Mouse (Mus musculus) hindbrain, embryonic 10.5 days (tissue): Measurements from ENCODE around the gene Zbtb12. TPM values are rescaled to one million over a fixed set of nuclear protein-coding genes. Genes with fewer than 3 reads are reported as not detected.

Experiments used
- DNase-seq: peaks from one replicate; pipeline ENCODE4 v3.0.0-alpha.2; 2017; ENCODE audit warnings: low spot score
- H3K27ac ChIP-seq: fragments of 300-500 bp; sonication (generic); 2 replicates; pipeline ENCODE4 v1.5.1; 2016; ENCODE audit warnings: mild to moderate bottlenecking, moderate library complexity
- H3K27me3 ChIP-seq: fragments of 300-500 bp; sonication (generic); 2 replicates; pipeline ENCODE4 v1.6.1; 2016; ENCODE audit warnings: mild to moderate bottlenecking; ENCODE audit not compliant: poor library complexity, insufficient read depth, severe bottlenecking
- H3K36me3 ChIP-seq: fragments of 300-500 bp; sonication (generic); 2 replicates; pipeline ENCODE4 v1.6.1; 2016; ENCODE audit warnings: mild to moderate bottlenecking, moderate library complexity
- H3K4me1 ChIP-seq: fragments of 300-500 bp; sonication (generic); replicated peaks from 2 replicates; pipeline ENCODE4 v1.6.1; 2016; ENCODE audit warnings: mild to moderate bottlenecking
- H3K4me3 ChIP-seq: fragments of 300-500 bp; sonication (generic); 2 replicates; pipeline ENCODE4 v1.5.1; 2016; ENCODE audit warnings: mild to moderate bottlenecking, moderate library complexity
- H3K9me3 ChIP-seq: fragments of 300-500 bp; sonication (generic); 2 replicates; pipeline ENCODE4 v1.6.1; 2016; ENCODE audit warnings: mild to moderate bottlenecking, moderate library complexity
- polyA plus RNA-seq: library from polyadenylated mRNA; unstranded; fragments of >200 nt; fragmentation: Nextera tagmentation; extraction: Ambion mirVana; gene quantifications from 2 replicates; pipeline ENCODE4 v1.2.1, GENCODE M21; 2016

Gene Zbtb12
- polyA plus RNA-seq, 1 experiment from 2014 or later: 5.2 TPM

GRCm38 (mm10) chr17:34944362-34944761, 65.1 kb downstream of the Zbtb12 start:
- H3K4me3 ChIP-seq: no peak overlapping the region
- no peak for DNase-seq
- no peak overlapping the region for H3K27ac ChIP-seq
- H3K36me3 ChIP-seq: peaks cover 1% of the 10 kb centered on the region
- no peaks in the 10 kb centered on the region for H3K9me3 ChIP-seq
- peaks cover 8% of the 10 kb centered on the region for H3K4me1 ChIP-seq
- H3K27me3 ChIP-seq: no peaks in the 10 kb centered on the region

Other genes starting within 250 kb of the Zbtb12 start
- gene Prrt1, start 249.9 kb upstream of the Zbtb12 start, polyA plus RNA-seq: 0.58 and 1.4 TPM in 2 replicates
- gene Fkbpl, start 234.7 kb upstream of the Zbtb12 start, polyA plus RNA-seq: 19.4 and 19.6 TPM in 2 replicates
- gene Atf6b, start 232.3 kb upstream of the Zbtb12 start, polyA plus RNA-seq: 111 and 118 TPM in 2 replicates
- gene Tnxb, start 208.9 kb upstream of the Zbtb12 start, polyA plus RNA-seq: 0.01 and 0.02 TPM in 2 replicates
- not detected in 2 replicates for gene C4b, start 135.6 kb upstream of the Zbtb12 start, polyA plus RNA-seq
- gene Cyp21a1, start 74.9 kb upstream of the Zbtb12 start, polyA plus RNA-seq: not detected in 2 replicates
- gene Stk19, start 42.5 kb upstream of the Zbtb12 start, polyA plus RNA-seq: 29.0 and 34.4 TPM in 2 replicates
- gene Dxo, start 42.5 kb upstream of the Zbtb12 start, polyA plus RNA-seq: 83.2 and 83.7 TPM in 2 replicates
- gene Skiv2l, start 29.3 kb upstream of the Zbtb12 start, polyA plus RNA-seq: 58.2 and 65.1 TPM in 2 replicates
- 137 and 139 TPM in 2 replicates for gene Nelfe, start 29.1 kb upstream of the Zbtb12 start, polyA plus RNA-seq
- 1.9 TPM in 2 replicates for gene Cfb, start 17.0 kb upstream of the Zbtb12 start, polyA plus RNA-seq
- 0.14 TPM in 1 of 2 replicates, not detected in the other for gene Gm20547, start 2.6 kb downstream of the Zbtb12 start, polyA plus RNA-seq
- gene C2, start 18.8 kb downstream of the Zbtb12 start, polyA plus RNA-seq: 0.58 and 1.0 TPM in 2 replicates
- 98.2 and 100 TPM in 2 replicates for gene Ehmt2, start 19.0 kb downstream of the Zbtb12 start, polyA plus RNA-seq
- gene Slc44a4, start 35.0 kb downstream of the Zbtb12 start, polyA plus RNA-seq: 0.41 TPM in 1 of 2 replicates, not detected in the other
- 16.2 and 20.7 TPM in 2 replicates for gene Neu1, start 51.8 kb downstream of the Zbtb12 start, polyA plus RNA-seq
- 0.09 and 0.20 TPM in 2 replicates for gene Hspa1b, start 79.8 kb downstream of the Zbtb12 start, polyA plus RNA-seq
- gene Gm20481, start 90.4 kb downstream of the Zbtb12 start, polyA plus RNA-seq: 0.42 TPM in 1 of 2 replicates, not detected in the other
- gene Hspa1a, start 92.7 kb downstream of the Zbtb12 start, polyA plus RNA-seq: 0.90 and 1.7 TPM in 2 replicates
- 0.76 and 0.78 TPM in 2 replicates for gene Hspa1l, start 93.2 kb downstream of the Zbtb12 start, polyA plus RNA-seq
- 278 and 314 TPM in 2 replicates for gene Lsm2, start 102.4 kb downstream of the Zbtb12 start, polyA plus RNA-seq
- 176 and 199 TPM in 2 replicates for gene Vars, start 121.5 kb downstream of the Zbtb12 start, polyA plus RNA-seq
- 0.10 and 0.24 TPM in 2 replicates for gene Vwa7, start 137.1 kb downstream of the Zbtb12 start, polyA plus RNA-seq
- gene Sapcd1, start 148.5 kb downstream of the Zbtb12 start, polyA plus RNA-seq: 5.2 and 5.6 TPM in 2 replicates
- gene Msh5, start 167.3 kb downstream of the Zbtb12 start, polyA plus RNA-seq: 3.9 and 6.4 TPM in 2 replicates
- 232 and 239 TPM in 2 replicates for gene Clic1, start 170.5 kb downstream of the Zbtb12 start, polyA plus RNA-seq
- 536 and 664 TPM in 2 replicates for gene Ddah2, start 179.6 kb downstream of the Zbtb12 start, polyA plus RNA-seq
- gene Ly6g6c, start 185.9 kb downstream of the Zbtb12 start, polyA plus RNA-seq: 0.20 and 0.27 TPM in 2 replicates
- gene Mpig6b, start 186.7 kb downstream of the Zbtb12 start, polyA plus RNA-seq: 0.76 and 1.1 TPM in 2 replicates
- gene Ly6g6e, start 197.4 kb downstream of the Zbtb12 start, polyA plus RNA-seq: 0.76 and 0.97 TPM in 2 replicates
- gene Ly6g6d, start 198.6 kb downstream of the Zbtb12 start, polyA plus RNA-seq: 2.1 and 2.4 TPM in 2 replicates
- gene Ly6g6f, start 206.1 kb downstream of the Zbtb12 start, polyA plus RNA-seq: 0.67 and 0.80 TPM in 2 replicates
- gene Abhd16a, start 209.8 kb downstream of the Zbtb12 start, polyA plus RNA-seq: 58.2 and 67.1 TPM in 2 replicates
- not detected in 2 replicates for gene Ly6g5c, start 228.8 kb downstream of the Zbtb12 start, polyA plus RNA-seq
- gene Ly6g5b, start 235.9 kb downstream of the Zbtb12 start, polyA plus RNA-seq: 0.90 and 1.7 TPM in 2 replicates
- 33.1 and 33.5 TPM in 2 replicates for gene Gpank1, start 242.0 kb downstream of the Zbtb12 start, polyA plus RNA-seq
- gene Csnk2b, start 242.6 kb downstream of the Zbtb12 start, polyA plus RNA-seq: 303 and 328 TPM in 2 replicates
- 10.0 and 10.2 TPM in 2 replicates for gene D17H6S53E, start 246.9 kb downstream of the Zbtb12 start, polyA plus RNA-seq